8 mouse cellular contexts compared by ENCODE assay signal in the genomic region with DNA sequence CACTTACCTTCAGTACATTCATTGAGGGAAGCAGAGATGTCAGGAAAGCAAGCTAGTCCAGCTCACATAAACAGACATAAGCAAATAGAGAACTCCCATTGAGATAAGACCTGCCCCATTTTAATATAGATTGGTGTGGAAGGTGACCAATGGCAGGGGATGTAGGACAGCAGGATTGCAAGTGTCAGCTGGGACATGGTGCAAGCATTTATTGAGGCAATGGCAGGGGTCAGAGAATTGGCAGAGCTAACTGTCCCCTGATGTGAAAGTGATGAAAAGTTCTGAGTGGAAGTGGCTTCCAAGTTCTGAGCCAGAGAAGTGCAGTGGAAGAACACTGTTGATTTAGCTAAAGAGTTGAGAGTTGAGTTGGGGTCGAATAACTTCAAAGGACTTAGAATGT. TPM values are rescaled to one million over a fixed set of nuclear protein-coding genes. Genes with fewer than 3 reads are reported as not detected.
DNase-seq lines count a peak whose midpoint lies in the region; ATAC-seq and TF ChIP-seq lines count a peak whose summit lies in the region.

TSS of gene Insig2 (minus strand) at position 105 of the 400 bp plus-strand sequence.

- no peak for DNase-seq in thymus, adult 2 months
- DNase-seq in thymus, postnatal 36 days: no peak
- no peak for DNase-seq in heart, postnatal 14 days
- no peak for DNase-seq in limb, embryonic 11.5 days (ENCODE audit: low spot score)
- DNase-seq in ovary, postnatal 14 days (ENCODE audit: low spot score): no peak
- no peak for DNase-seq in spleen, adult 12 weeks (ENCODE audit: low spot score)
- no peak for DNase-seq in MN1 (ENCODE audit: low spot score)

- TF ChIP-seq CTCF in thymus, adult 2 months (IDR thresholded peaks at IDR 0.05; ENCODE audit: borderline replicate concordance, control insufficient read depth, extremely low read depth, insufficient read depth, low read length, poor library complexity): no peak

- H3K9me3 ChIP-seq in limb, embryonic 11.5 days (ENCODE audit: control insufficient read depth, low read length): no peaks in the 10 kb centered on the region

- WGBS in thymus, adult 2 months: 95% methylated on average over 1 of the region's 1 CpGs
- WGBS in limb, embryonic 11.5 days: 97% methylated on average over 1 of the region's 1 CpGs

- no peak within 1 kb of the TSS for H3K27ac ChIP-seq in thymus, adult 2 months (ENCODE audit: control insufficient read depth, insufficient read depth, low read length)
- H3K27ac ChIP-seq in limb, embryonic 11.5 days (replicated peaks; ENCODE audit: low read depth, low read length): no peak within 1 kb of the TSS

- no peaks in the 10 kb centered on the region for H3K27me3 ChIP-seq in thymus, adult 2 months (ENCODE audit: control insufficient read depth, insufficient read depth, low read length)
- H3K27me3 ChIP-seq in limb, embryonic 11.5 days (ENCODE audit: control insufficient read depth, insufficient read depth, low read length): no peaks in the 10 kb centered on the region

- TF ChIP-seq POLR2A in thymus, adult 2 months (IDR thresholded peaks at IDR 0.05; ENCODE audit: control insufficient read depth, extremely low read depth, insufficient read depth, low read length, poor library complexity): no peak

- no peak within 1 kb of the TSS for H3K9ac ChIP-seq in limb, embryonic 11.5 days (ENCODE audit: low read length)

- H3K4me1 ChIP-seq in thymus, adult 2 months (replicated peaks; ENCODE audit: control insufficient read depth, insufficient read depth, low read length): no peaks in the 10 kb centered on the region
- H3K4me1 ChIP-seq in limb, embryonic 11.5 days (ENCODE audit: control insufficient read depth, insufficient read depth, low read length): no peaks in the 10 kb centered on the region

- intact Hi-C loops in heart, postnatal 14 days (cut with DNase I): no loop called here

- H3K4me3 ChIP-seq in thymus, adult 2 months (ENCODE audit: control insufficient read depth, insufficient read depth, low read length): no peak within 1 kb of the TSS
- no peak within 1 kb of the TSS for H3K4me3 ChIP-seq in limb, embryonic 11.5 days (ENCODE audit: low read depth, low read length)

- no peak for ATAC-seq in erythroid progenitor cell, adult 5-6 weeks (replicated peaks; ENCODE audit: low FRiP score, poor library complexity, severe bottlenecking)
- ATAC-seq in limb, embryonic 11.5 days (ENCODE audit: insufficient number of reproducible peaks, low FRiP score, low TSS enrichment, low read depth): no peak

- no peaks in the 10 kb centered on the region for H3K36me3 ChIP-seq in thymus, adult 2 months (ENCODE audit: control insufficient read depth, insufficient read depth, low read length)
- H3K36me3 ChIP-seq in limb, embryonic 11.5 days (ENCODE audit: control insufficient read depth, insufficient read depth, low read length): no peaks in the 10 kb centered on the region

- no peak within 1 kb of the TSS for H3K4me2 ChIP-seq in limb, embryonic 11.5 days (ENCODE audit: low read depth, severe bottlenecking)

RNA-seq across cellular contexts. Expression of gene Insig2, which starts in this region (rescaled TPM):
- 27.5 and 27.6 TPM in 2 replicates for polyA plus RNA-seq in thymus, adult 2 months (2012; rRNA removed)
- 6.1 and 10.5 TPM in 2 replicates for total RNA-seq in erythroid progenitor cell, adult 5-6 weeks (2015; ENCODE audit: low replicate concordance)
- 4.7 and 18.9 TPM in 2 replicates for total RNA-seq in erythroid progenitor cell, adult 5-6 weeks (2017; ENCODE audit: low replicate concordance)
- 10 to 100 TPM; 62.6 to 64.8 TPM for total RNA-seq in heart, postnatal 14 days (2021)
- polyA plus RNA-seq in limb, embryonic 11.5 days (2014; fragmentation: Nextera tagmentation; extraction: Ambion mirVana): 12.9 and 17.0 TPM in 2 replicates
